Mouse (Mus musculus): ENCODE measurements around the gene Ccdc7a. TPM values are rescaled to one million over a fixed set of nuclear protein-coding genes. Genes with fewer than 3 reads are reported as not detected.

Ccdc7a gene
- polyA plus RNA-seq, 1 experiment from 2014 or later, result not detected

DNA sequence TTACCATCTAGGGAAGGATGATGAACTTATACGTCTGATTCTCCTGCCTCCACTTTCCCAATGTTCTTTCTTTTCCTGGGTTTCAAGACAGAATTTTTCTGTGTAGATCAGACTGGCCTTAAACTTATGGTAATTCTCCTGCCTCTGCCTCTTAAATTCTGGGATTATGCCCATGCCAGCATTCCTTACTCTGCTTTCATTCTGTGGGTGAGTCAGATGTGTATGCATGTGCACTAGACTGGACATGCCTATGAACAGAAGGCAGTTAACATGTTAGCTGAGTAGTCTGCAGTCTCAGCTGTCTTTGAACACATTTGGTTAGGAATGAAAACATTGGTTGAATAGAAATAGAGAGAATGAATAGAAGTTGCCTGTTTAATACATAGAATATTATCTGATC, 360.9 kb downstream of the Ccdc7a start:
- no peak for ATAC-seq (ENCODE audit: low FRiP score)
- WGBS, result 78% methylated on average over 1 of the region's 1 CpGs

DNA sequence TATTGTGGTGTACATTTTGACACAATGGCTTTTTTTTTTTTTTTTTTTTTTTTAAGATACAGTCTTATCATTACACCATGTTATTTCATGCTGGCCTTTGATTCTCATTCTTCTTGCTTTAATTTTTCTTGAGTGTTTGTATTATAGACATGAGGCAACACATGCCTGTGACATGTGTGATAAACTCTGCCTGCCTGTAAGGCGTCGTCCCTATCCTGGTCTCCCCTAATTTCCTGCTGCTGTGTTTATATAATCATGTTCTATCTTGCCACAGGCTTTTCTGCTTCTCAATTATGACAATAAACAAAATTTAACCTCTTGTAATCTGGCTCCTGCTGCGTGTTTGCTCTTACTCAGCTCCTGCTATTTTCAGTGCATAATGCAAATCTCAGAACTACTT, 367.4 kb downstream of the Ccdc7a start:
- H3K4me2 ChIP-seq, result no peak overlapping the region
- DNase-seq (ENCODE audit: low spot score, missing footprints), result no peak
- H3K4me1 ChIP-seq (ENCODE audit: control insufficient read depth, insufficient read depth, low read length), result peaks cover 3% of the 10 kb centered on the region; the same call in 1 of the 2 replicates
- H3K27ac ChIP-seq (ENCODE audit: low read depth, low read length), result no peak overlapping the region
- H3K36me3 ChIP-seq (ENCODE audit: control insufficient read depth, insufficient read depth, low read length), result no peaks in the 10 kb centered on the region
- H3K9ac ChIP-seq (ENCODE audit: low read length), result no peak overlapping the region
- WGBS, result 89% methylated on average over 3 of the region's 3 CpGs
- H3K27me3 ChIP-seq (ENCODE audit: control insufficient read depth, insufficient read depth, low read length), result no peaks in the 10 kb centered on the region
- no peak overlapping the region for H3K4me3 ChIP-seq (ENCODE audit: low read depth, low read length)
- no peaks in the 10 kb centered on the region for H3K9me3 ChIP-seq (ENCODE audit: control insufficient read depth, low read length)
- no peak for ATAC-seq (ENCODE audit: low FRiP score)

More for the DNA sequence above, 360.9 kb downstream of the Ccdc7a start:
- Histone ChIP-seq H3K4me1 (ENCODE audit: control insufficient read depth, insufficient read depth, low read length) (no peaks in the 10 kb centered on the region), H3K9me3 (ENCODE audit: control insufficient read depth, low read length) (no peaks in the 10 kb centered on the region), H3K4me2 (no peak overlapping the region), H3K27ac (ENCODE audit: low read depth, low read length) (no peak overlapping the region), H3K27me3 (ENCODE audit: control insufficient read depth, insufficient read depth, low read length) (no peaks in the 10 kb centered on the region), H3K4me3 (ENCODE audit: low read depth, low read length) (no peak overlapping the region), H3K9ac (ENCODE audit: low read length) (no peak overlapping the region), H3K36me3 (ENCODE audit: control insufficient read depth, insufficient read depth, low read length) (0 out of 2 replicates have a peak, but pooled peaks cover 2% of the 10 kb centered on the region)
- no peak for DNase-seq (ENCODE audit: low spot score, missing footprints)

DNA sequence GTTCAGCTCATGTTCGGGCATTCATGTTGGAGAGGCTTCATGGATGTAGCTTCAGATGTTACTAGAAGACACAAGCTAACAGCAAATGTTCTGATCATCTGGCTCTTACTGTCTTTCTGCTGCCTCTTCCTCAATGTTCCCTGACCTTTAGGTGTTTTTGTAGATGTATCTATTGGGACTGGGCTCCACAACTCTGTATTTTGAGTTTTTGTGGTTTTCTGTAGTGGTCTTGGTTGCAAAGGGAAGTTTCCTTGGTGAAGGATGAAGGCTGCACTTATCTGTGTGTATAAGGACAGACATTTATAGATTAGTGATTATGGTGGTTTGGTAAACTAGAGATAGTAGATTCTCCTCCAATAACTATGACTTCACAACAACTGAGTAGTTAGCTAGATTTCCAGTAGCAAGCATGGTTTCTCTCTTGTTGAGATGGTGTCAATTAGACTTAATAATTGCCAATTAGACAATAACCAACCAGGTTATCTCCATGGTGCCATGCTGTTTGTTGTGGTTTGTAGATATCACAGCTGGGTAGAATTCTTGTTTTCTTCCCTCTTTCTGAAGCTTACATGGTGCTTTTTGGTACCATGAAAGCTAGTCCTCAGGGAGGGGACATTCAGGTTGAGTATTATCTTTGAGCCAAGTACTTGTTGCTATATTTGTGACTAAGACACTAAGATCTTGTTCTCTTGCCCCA, 368.5 kb downstream of the Ccdc7a start:
- DNase-seq (ENCODE audit: low spot score, missing footprints), result no peak
- WGBS, result 84% methylated on average over 1 of the region's 1 CpGs

DNA sequence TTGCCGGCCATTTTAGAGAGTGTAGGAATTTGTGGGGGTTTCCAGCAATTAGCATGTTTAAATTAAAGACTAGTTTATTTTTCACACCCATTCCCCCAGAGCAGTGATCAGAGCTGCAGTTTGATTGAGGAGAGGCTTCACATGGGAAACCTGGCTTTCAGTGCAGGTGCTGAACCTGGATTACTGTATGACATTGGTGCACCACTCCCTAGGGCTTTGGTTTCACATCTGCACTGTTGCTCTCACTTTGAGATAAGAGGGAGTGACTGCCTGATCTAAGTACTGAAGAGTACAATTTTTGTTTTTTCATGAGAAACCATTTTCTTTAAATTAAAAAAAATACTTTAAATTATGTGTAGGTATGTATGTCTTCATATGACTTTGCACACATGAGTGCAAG, 375.3 kb downstream of the Ccdc7a start:
- no peaks in the 10 kb centered on the region for H3K9me3 ChIP-seq (ENCODE audit: control insufficient read depth, low read length)
- H3K9ac ChIP-seq (ENCODE audit: low read length), result no peak overlapping the region
- DNase-seq (ENCODE audit: low spot score, missing footprints) (no peak), ATAC-seq (ENCODE audit: low FRiP score) (no peak)
- WGBS, result 86% methylated on average over 1 of the region's 1 CpGs
- H3K27me3 ChIP-seq (ENCODE audit: control insufficient read depth, insufficient read depth, low read length), result no peaks in the 10 kb centered on the region
- H3K4me3 ChIP-seq (ENCODE audit: low read depth, low read length), result no peak overlapping the region
- H3K4me2 ChIP-seq, result no peak overlapping the region
- H3K4me1 ChIP-seq (ENCODE audit: control insufficient read depth, insufficient read depth, low read length), result peaks cover 15% of the 10 kb centered on the region
- no peaks in the 10 kb centered on the region for H3K36me3 ChIP-seq (ENCODE audit: control insufficient read depth, insufficient read depth, low read length)
- no peak overlapping the region for H3K27ac ChIP-seq (ENCODE audit: low read depth, low read length)

More for the DNA sequence above, 368.5 kb downstream of the Ccdc7a start:
- Histone ChIP-seq H3K4me2 (no peak overlapping the region), H3K27ac (ENCODE audit: low read depth, low read length) (no peak overlapping the region), H3K27me3 (ENCODE audit: control insufficient read depth, insufficient read depth, low read length) (no peaks in the 10 kb centered on the region), H3K9ac (ENCODE audit: low read length) (no peak overlapping the region), H3K4me1 (ENCODE audit: control insufficient read depth, insufficient read depth, low read length) (peaks cover 3% of the 10 kb centered on the region; the same call in 1 of the 2 replicates), H3K9me3 (ENCODE audit: control insufficient read depth, low read length) (no peaks in the 10 kb centered on the region), H3K36me3 (ENCODE audit: control insufficient read depth, insufficient read depth, low read length) (no peaks in the 10 kb centered on the region), H3K4me3 (ENCODE audit: low read depth, low read length) (no peak overlapping the region)
- no peak for ATAC-seq (ENCODE audit: low FRiP score)

DNA sequence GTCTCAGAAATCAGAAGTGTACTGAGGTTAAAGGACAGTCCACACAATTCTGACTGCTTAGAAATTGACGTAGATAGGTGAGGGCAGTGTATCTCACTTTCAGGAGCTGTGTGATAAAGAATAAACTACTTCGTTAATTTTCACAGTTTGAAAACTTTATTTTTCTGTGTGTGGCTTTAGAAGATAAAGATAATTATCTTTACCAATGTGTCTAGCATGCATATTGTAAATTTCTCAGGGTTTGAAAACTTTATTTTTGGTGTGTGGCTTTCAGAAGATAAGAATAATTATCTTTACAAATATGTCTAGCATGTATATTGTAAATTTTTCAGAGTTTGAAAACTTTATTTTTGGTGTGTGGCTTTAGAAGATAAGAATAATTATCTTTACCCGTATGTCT, 376.6 kb downstream of the Ccdc7a start:
- no peak overlapping the region for H3K27ac ChIP-seq (ENCODE audit: low read depth, low read length)
- H3K27me3 ChIP-seq (ENCODE audit: control insufficient read depth, insufficient read depth, low read length), result no peaks in the 10 kb centered on the region
- H3K36me3 ChIP-seq (ENCODE audit: control insufficient read depth, insufficient read depth, low read length), result no peaks in the 10 kb centered on the region
- H3K4me2 ChIP-seq, result no peak overlapping the region
- DNase-seq (ENCODE audit: low spot score, missing footprints) (no peak), ATAC-seq (ENCODE audit: low FRiP score) (no peak)
- peaks cover 15% of the 10 kb centered on the region for H3K4me1 ChIP-seq (ENCODE audit: control insufficient read depth, insufficient read depth, low read length)
- H3K9me3 ChIP-seq (ENCODE audit: control insufficient read depth, low read length), result no peaks in the 10 kb centered on the region
- no peak overlapping the region for H3K4me3 ChIP-seq (ENCODE audit: low read depth, low read length)
- WGBS, result 90% methylated on average over 3 of the region's 3 CpGs
- no peak overlapping the region for H3K9ac ChIP-seq (ENCODE audit: low read length)

DNA sequence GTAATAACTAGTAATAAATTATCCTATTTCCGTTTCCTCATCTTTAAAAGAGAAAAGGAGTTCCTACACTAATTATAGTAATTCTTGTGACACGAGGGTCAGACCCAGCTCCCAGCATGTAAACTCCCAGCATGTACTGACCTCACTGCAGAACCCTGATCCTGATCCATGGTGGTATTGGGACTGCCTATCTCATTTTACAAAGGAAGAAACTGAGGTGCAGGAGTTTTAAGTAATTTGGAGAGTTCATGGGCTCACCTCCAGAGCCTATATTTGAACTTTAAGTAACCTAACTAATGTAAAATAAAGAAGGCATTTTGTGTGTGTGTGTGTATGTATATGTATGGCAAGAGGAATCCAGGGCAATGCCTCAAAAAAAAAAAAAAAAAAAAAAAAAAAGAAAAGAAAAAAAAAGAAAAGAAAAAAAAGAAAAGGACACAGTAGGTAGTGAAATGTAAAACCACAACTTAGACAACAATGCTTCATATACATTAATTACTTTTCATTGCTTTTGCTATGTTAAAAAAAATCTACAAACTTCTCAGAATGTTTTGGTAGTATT, 378.8 kb downstream of the Ccdc7a start:
- no peak for ATAC-seq (ENCODE audit: low FRiP score)
- Histone ChIP-seq H3K4me2 (peak overlapping the region; percentile 63), H3K4me3 (ENCODE audit: low read depth, low read length) (peak overlapping the region; percentile 90), H3K9ac (ENCODE audit: low read length) (peak overlapping the region; percentile 98), H3K4me1 (ENCODE audit: control insufficient read depth, insufficient read depth, low read length) (peaks cover 15% of the 10 kb centered on the region), H3K27me3 (ENCODE audit: control insufficient read depth, insufficient read depth, low read length) (no peaks in the 10 kb centered on the region), H3K27ac (ENCODE audit: low read depth, low read length) (peak overlapping the region; percentile 98; the same call in 1 of the 2 replicates), H3K36me3 (ENCODE audit: control insufficient read depth, insufficient read depth, low read length) (no peaks in the 10 kb centered on the region), H3K9me3 (ENCODE audit: control insufficient read depth, low read length) (no peaks in the 10 kb centered on the region)
- 0% methylated on average over 2 of the region's 2 CpGs for WGBS
- no peak for DNase-seq (ENCODE audit: low spot score, missing footprints)

DNA sequence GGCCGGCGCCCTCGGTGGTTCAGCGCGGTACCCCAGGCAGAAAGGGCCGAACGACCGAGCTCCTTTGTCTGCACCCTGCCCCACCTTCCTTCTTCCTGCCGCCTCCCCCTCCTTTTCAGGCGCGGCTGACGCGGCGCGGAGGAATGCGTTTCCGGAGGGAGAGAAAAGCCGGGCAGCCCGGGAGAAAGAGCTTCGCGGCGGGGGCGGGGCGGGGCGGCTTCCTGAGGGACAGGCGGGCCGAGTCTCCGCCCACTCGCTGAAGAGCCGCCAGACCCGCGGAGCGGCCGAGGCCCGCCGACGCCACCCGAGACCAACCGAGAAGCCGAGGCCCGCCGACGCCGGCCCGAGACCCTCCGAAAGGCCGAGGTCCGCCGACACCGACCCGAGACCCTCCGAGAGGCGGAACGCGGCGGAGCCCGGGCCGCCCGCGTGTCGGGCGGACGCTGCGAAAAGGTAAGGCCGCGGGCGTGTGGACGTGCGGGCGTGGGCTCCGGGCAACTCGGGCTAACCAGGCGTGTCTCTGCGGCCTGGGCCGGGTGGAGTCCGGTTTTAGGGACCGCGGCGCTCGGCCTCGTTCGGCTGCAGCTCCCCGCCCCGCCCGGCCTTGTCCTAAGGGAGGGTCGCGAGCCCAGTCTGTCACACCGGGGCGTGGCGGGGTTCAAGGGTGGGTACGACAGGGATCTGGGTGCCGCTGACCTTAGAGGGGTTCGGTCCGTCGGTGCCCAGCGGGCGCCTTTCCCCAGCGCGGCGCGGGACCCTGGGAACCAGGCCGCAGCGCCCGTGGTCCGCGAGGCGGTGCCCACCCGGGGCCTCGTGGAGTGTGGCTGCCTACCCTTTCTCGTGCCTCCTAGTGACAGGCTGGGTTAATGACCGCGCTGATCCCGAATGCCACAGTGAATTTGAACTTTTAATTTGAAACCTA, 379.5 kb downstream of the Ccdc7a start, which contains the start of gene Itgb1:
Gene Itgb1 (plus strand): TSS at position 148 of the 922 bp plus-strand sequence.
- H3K4me1 ChIP-seq (ENCODE audit: control insufficient read depth, insufficient read depth, low read length), result peaks cover 15% of the 10 kb centered on the region
- peak within 1 kb of the TSS; percentile 63 for H3K4me2 ChIP-seq
- peak within 1 kb of the TSS; percentile 98 for H3K27ac ChIP-seq (ENCODE audit: low read depth, low read length)
- DNase-seq (ENCODE audit: low spot score, missing footprints) (peak; percentile 99), ATAC-seq (ENCODE audit: low FRiP score) (peak; percentile 95)
- no peaks in the 10 kb centered on the region for H3K9me3 ChIP-seq (ENCODE audit: control insufficient read depth, low read length)
- peak within 1 kb of the TSS; percentile 98 for H3K9ac ChIP-seq (ENCODE audit: low read length)
- peak within 1 kb of the TSS; percentile 90 for H3K4me3 ChIP-seq (ENCODE audit: low read depth, low read length)
- H3K36me3 ChIP-seq (ENCODE audit: control insufficient read depth, insufficient read depth, low read length), result no peaks in the 10 kb centered on the region
- no peaks in the 10 kb centered on the region for H3K27me3 ChIP-seq (ENCODE audit: control insufficient read depth, insufficient read depth, low read length)
- WGBS, result under 1% methylated on average over 106 of the region's 113 CpGs

DNA sequence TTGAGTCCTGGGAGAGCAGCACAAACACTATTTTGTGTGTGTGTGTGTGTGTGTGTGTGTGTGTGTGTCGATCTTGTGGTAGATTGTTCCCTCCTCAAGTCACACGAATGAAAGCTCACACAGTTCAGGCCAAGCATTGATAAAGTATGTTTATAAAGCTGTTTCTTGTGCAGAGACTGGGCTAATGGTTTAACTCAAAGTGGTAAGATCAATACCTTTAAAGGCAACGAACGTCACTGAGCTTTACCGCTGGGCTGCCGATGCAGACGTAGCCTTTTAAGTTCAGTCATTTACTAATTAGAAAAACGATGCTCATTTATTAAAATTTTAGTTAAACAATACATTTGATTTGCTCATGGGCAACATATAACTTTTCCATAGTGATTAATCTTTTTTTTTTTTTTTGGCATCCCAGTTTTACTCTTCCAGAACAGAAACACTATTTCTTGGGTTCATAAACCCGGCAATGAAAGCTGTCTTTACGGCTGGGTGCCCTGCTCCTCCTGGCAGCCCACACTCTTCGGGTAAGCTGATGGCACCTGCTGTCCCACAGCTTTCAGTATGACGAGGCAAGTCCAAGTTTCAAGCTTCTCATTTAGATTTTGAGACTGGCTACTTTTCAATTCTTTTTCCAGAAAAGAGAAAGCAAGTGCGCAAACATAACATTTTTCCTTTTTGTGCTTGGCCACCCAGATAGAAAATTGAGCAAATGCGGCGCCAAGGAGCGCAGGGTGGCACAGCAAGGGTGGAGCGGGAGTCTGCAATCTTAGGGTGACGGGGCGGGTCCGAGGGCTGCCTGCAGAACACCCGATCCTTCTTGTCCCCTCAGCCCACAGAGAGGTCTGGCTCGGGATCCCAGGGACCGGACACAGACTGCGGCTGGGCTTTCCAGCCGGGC, 380.5 kb downstream of the Ccdc7a start:
- 10% methylated on average over 25 of the region's 25 CpGs for WGBS
- DNase-seq (ENCODE audit: low spot score, missing footprints), result peak; percentile 90
- Histone ChIP-seq H3K9ac (ENCODE audit: low read length) (peak overlapping the region; percentile 98), H3K36me3 (ENCODE audit: control insufficient read depth, insufficient read depth, low read length) (no peaks in the 10 kb centered on the region), H3K4me1 (ENCODE audit: control insufficient read depth, insufficient read depth, low read length) (peaks cover 15% of the 10 kb centered on the region), H3K27me3 (ENCODE audit: control insufficient read depth, insufficient read depth, low read length) (no peaks in the 10 kb centered on the region), H3K9me3 (ENCODE audit: control insufficient read depth, low read length) (no peaks in the 10 kb centered on the region), H3K4me3 (ENCODE audit: low read depth, low read length) (peak overlapping the region; percentile 90), H3K4me2 (peak overlapping the region; percentile 63), H3K27ac (ENCODE audit: low read depth, low read length) (peak overlapping the region; percentile 98)
- peak; percentile 47 for ATAC-seq (ENCODE audit: low FRiP score)
